Mouse (Mus musculus) gastrocnemius, postnatal 10 days (tissue): ENCODE measurements around the gene Bmp8a. TPM values are rescaled to one million over a fixed set of nuclear protein-coding genes. Genes with fewer than 3 reads are reported as not detected.
A peak's percentile ranks its signal among the peaks of the same experiment; 100 is the strongest.
"Not testable (repeated sequence)": the region's sequence is repeated elsewhere in the genome, so short reads cannot be mapped to it uniquely, and the experiment has no call there.

Source experiments
- DNase-seq: peaks from one replicate; pipeline ENCODE4 v3.0.0; 2021; ENCODE audit warnings: mixed read lengths
- total RNA-seq, 2 experiments: library from RNA; stranded (reverse); gene quantifications; 2 replicates each; pipeline ENCODE4 v1.2.3; 2021

Gene Bmp8a
- total RNA-seq, 2 experiments from 2014 or later: 0.59 TPM; not detected in 1

DNA sequence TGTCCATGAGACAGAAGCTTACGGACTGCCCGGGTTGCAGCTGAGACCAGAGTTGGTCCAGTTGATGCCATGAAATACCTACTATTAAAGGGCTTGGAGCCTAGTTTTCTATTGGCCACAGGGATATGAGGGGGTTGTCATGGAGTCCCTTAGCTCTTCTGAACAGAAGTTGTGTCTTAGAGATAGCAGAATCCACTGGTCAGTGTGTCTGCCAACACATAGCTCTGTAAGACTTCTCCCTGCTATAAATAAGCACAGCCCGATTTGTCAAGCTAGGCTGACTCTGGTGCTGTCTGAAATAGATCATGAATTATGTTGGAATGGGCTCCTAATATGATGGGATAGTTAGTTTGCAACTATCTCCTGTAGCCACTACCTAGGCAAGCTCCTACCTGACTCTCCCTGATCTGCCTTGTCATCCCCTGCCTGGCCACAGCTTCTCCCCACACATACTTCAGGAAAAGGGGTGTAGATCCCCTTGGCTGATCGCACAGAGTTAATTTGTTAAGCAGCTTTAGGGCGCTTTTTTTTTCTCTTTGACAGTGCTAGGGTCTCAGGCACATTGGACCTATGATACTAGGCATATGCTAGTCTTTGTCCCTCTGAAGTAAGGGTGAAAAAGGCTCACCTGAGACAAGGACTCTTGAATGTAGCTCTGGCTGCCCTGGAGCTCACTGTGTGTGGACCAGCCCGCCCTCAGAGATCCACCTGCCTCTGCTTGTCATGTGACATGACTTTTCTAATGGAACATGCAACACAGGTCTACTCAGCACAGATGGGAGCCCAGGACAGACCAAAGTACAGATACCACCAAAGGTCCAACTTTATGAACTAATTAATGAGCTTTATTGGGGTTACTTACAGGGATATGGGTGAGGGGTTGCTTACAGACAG is 58.1 kb downstream of the Bmp8a start:
- DNase-seq: no peak

DNA sequence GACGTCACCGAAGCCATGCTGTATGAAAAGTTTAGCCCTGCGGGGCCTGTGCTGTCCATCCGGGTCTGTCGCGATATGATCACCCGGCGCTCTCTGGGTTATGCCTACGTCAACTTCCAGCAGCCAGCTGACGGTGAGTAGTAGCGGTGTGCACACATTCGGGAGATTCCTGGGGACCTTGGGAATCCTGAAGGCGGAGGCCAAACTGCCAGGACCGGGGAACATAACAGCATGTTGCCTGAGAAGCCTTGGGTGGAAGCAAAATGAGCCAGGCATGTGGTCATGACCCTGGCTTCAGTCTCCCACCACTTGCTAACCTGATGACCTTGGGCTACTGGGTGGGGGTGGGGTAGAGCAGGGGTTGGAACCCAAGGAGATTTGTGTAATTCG is 59.4 kb downstream of the Bmp8a start:
- DNase-seq: not testable (repeated sequence)

DNA sequence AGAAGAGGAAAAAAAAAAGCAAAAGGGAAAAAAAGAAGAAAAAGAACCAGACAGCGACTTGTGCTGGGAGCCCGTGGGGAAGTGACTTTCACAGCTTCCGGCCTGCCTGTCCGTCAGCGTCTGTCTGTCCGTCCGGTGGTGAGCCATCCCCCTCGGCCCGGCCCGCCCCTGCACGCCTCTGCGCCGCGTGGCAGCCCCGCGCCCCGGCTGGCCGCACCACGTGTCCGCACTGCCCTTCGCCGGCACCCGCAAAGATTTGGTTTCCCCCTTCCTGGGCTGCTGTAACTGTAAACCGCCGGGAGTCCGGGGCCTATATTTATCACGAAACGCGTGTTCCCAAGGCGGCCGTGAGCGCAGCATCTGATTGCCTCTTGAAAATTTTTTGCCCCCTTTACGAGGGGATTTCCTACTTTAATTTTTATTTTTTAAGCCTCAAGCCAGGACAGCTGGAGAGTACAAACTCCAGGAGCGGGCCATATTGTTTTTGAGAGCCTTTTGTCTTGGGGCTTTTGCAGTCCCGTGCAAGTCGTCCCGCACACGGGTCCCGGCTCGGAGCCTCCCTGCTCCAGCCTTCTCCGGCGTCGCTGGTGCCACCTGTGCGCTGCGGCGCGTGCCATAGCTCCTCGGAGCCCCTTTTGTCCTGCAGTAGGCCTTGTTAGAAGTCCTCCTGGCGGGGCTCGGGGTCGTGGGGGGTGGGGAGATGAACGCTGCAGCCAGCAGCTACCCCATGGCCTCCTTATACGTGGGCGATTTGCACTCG is 60.0 kb downstream of the Bmp8a start:
- peak; percentile 55 for DNase-seq

DNA sequence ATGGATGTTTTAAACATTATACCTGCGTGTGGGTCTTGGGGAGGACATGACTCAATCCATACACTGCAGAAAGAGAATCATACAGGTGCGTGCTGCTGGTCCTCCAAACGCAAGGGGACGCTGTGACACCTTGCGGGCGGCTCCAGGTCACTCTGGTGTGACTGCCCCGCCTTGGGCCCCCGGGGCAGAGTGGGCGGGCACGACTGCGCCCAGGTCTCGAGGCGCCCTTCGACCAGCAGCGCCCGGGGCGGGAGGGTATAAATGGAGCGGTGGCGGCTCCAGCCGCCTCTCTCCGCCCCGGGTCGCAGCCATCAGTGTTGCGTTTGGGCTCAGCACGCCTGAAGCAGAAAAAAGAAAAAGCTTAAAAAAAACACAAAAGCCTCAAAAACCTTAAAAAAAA is 60.6 kb downstream of the Bmp8a start:
- DNase-seq: peak; percentile 90

DNA sequence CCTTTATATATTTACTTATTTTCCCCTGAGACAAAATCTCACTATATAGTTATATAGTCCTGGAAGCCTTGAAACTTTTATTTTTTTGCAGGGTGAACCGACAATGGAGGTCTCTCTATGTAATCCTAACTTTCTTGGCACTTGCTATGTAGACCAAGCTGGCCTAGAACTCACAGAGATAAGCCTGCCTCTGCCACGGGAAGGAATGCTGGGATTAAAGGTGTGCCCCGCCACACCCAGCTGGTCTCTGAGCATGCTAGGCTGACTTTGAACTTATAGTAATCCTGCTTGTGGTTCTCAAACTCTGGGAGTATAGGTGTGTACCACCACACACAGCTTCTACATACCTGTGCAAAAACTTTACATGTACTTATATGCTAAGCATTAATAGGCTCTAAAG is 62.9 kb downstream of the Bmp8a start:
- no peak for DNase-seq

DNA sequence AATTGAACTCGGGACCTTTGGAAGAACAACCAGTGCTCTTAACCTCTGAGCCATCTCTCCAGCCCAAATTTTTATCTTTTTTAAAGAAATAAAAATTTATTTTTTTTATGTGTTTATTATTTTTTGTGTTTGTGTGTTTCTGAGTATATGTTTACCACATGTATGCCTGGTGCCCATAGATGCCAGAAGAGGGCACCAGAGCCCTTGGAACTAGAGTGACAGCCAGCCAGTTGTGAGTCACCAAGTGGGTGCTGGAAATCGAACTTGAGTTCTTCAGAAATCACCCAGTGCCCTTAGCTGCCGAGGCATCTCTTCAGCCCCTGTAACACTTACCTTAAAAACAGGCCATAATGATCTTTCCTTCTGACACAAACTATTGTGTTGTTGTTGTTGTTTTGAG is 72.0 kb downstream of the Bmp8a start:
- DNase-seq: no peak

Other genes with a start within 250 kb of the Bmp8a start
- not detected for gene Bmp8b, start 238.1 kb downstream of the Bmp8a start, total RNA-seq
- gene Oxct2b, start 227.0 kb downstream of the Bmp8a start, total RNA-seq: not detected
- 10 to 100 TPM; 23.5 to 24.0 TPM for gene Ppie, start 203.3 kb downstream of the Bmp8a start, total RNA-seq
- under 1 TPM; 0.38 to 0.59 TPM for gene Hpcal4, start 160.0 kb downstream of the Bmp8a start, total RNA-seq
- gene Nt5c1a, start 141.7 kb downstream of the Bmp8a start, total RNA-seq: 10 to 100 TPM in 1 of 2 experiments, 1 to 10 TPM in 1; 9.9 to 10.7 TPM
- 10 to 100 TPM; 21.2 to 27.4 TPM for gene Heyl, start 109.7 kb downstream of the Bmp8a start, total RNA-seq
- 100 to 1,000 TPM; 279 to 289 TPM for gene Pabpc4, start 80.9 kb downstream of the Bmp8a start, total RNA-seq
- under 1 TPM in 1 of 2 experiments, not detected in 1; 0.34 TPM for gene Oxct2a, start 19.6 kb downstream of the Bmp8a start, total RNA-seq